Mouse (Mus musculus): Measurements from ENCODE around the gene Gm10322.

Gm10322 gene

DNA sequence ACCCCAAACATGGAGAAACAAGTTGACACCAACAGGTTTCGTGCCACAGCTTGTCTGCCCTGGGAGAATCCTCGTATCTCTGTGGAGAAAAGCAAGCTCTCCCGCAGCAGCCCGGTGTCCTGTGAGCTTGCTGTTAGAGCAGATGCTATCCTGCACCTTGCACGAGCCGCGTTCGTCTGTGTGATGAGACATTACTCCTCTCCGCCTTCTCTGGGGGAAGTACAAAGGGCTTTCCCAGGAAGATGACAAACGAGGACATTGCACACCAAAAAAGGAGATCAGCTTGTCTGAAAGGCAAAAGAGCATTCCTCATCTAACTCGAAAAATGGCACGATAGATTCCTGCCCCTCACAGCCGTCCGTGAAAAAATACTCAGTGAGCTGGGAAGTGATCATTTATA is 13.0 kb upstream of the Gm10322 start:
- peak; percentile 41 for DNase-seq

GRCm38 (mm10) chr10:59603843-59604242 is 12.0 kb upstream of the Gm10322 start:
- DNase-seq, result no peak

DNA sequence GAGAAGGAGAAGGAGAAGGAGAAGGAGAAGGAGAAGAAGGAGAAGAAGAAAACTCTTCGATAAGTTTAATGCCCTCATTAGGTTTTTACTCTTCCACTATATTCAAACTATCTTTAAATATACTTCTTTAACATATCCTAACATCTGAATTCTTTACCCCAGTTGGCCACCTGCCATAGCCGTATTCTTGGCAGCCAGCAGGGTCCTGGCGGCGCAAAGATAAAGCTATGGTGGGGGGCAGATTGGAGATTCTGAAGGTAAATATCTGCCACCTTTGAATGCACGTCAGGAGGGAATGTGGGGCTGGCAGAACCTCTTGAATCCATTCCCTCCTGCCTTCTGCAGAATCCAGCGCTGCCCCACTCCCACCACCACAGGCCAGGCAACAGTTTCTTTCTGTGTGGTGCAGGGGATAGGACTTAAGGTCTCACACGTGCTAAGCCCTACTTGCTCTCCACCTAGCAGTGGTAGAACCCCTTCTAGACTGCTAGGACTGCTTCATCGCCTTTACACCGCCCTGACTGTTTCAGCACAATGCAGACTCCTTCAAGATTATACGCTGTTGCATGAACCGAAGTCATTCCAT is 10.9 kb upstream of the Gm10322 start:
- DNase-seq, result no peak

DNA sequence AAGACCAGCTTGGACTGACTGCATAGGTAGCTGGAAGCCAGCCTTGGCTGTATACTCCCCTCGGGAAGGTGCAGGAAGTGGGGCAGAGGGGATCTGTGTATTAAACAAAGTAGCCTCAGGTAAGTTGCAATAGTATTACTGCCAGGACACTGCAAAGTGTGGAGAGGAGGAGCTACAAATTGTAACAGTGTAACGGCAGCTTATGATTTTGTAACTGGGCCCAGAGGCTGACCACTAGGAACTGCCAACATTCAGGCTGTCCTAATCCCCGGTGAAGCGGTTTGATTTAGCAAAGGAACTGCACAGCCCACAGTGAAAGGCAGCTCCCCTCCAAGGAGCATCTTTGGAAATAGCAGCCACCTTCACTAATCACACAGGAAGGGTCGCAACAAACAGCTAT is 2.6 kb upstream of the Gm10322 start:
- DNase-seq, result no peak

DNA sequence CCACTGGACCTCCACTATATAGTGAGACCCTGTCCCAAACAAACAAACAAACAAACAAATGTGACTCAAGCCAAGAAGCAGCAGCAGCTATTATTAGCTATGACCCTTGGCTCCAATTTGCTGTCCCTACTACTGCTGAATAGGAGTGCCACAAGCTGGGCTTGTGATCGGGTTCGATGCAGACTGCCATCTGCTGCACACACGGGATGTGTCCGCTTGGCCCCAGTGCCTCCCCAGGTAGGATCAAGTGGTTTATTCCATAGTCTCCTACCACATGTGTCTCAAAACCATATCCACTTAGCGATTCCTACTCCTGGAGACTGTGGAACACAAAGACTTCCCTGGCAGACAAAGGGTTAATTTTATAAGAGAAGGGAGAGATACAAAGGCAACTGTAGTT is 1.7 kb upstream of the Gm10322 start:
- no peak for DNase-seq

DNA sequence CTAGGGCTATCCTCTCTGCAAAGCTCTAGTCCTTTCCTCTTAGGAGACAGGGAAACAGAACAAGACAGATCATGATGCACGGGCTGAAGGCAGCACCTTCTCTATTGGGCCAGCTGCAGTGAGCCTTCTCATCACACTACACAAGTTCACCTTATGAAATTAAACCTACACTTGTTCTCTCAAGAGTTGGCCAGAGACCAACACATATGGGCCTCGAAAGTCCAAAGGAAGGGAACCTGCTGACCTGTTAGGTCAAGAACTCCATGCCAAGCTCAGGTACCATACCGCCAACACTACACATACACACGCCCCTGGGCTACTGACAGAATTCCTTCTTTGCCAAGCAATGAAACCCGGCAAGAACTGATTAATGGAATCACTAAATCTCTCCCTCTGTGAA is 452 bp upstream of the Gm10322 start:
- DNase-seq, result no peak

- DNase-seq, result peak; percentile 95
Observed at GRCm38 (mm10) chr10:59616522-59616921, 659 bp downstream of the Gm10322 start, which contains the start of gene Mcu. Mcu (minus strand) TSS chr10:59616692.

DNA sequence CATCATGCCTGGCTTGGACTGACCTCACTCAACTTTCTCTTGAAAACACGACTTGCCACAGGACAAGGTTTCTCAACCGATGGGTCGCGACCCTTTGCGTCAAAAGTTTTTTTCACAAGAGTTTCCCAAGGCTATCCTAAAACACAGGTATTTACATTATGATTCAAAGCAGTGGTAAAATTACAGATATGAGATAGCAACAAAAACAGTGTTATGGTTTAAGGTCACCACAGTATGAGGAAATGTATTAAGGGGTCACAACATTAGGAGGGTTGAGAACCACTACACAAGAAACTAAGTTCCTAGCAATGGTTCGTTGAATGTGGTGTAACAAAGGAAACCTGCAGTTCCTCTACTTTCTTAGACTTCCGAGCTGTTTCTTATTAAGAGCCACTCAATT is 1.9 kb downstream of the Gm10322 start:
- DNase-seq, result no peak

GRCm38 (mm10) chr10:59621355-59621754 is 5.5 kb downstream of the Gm10322 start:
- DNase-seq, result no peak

DNA sequence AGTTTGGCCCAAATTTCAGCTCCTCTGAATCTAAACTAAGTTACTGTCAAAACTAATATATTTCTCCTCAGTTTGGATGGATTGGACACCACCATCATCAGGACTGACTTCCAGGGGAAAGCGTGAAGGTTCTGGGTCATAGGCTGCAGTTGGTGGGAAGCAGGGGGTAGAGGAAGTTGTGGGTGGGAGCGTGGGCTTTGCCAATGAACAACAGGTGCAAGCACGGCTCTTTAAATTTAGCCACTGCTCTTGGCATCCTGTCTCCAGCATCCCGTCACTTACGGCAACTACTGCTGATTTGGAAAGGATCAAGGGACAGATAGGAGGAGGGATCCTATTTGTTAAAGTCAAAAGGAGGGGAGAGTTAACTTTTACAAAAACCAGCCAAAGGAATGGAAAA is 7.6 kb downstream of the Gm10322 start:
- no peak for DNase-seq

GRCm38 (mm10) chr10:59628641-59629505 is 13.0 kb downstream of the Gm10322 start:
- DNase-seq, result no peak

DNA sequence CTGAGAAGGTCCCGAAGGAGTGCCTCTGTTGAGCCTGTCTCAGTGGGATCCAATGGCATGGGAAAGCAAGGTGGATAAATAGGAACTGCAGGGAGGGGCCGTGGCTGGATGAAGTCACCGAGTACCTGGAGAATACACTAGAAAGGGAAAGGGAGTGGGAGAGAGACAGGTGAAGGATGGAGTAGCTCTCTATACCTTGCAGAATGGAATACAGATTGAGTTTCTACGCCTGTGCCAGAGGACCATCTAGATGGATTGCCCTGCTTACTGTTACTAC is 13.6 kb downstream of the Gm10322 start:
- no peak for DNase-seq

- no peak for DNase-seq
Observed at GRCm38 (mm10) chr10:59636048-59636447, 20.2 kb downstream of the Gm10322 start.

DNA sequence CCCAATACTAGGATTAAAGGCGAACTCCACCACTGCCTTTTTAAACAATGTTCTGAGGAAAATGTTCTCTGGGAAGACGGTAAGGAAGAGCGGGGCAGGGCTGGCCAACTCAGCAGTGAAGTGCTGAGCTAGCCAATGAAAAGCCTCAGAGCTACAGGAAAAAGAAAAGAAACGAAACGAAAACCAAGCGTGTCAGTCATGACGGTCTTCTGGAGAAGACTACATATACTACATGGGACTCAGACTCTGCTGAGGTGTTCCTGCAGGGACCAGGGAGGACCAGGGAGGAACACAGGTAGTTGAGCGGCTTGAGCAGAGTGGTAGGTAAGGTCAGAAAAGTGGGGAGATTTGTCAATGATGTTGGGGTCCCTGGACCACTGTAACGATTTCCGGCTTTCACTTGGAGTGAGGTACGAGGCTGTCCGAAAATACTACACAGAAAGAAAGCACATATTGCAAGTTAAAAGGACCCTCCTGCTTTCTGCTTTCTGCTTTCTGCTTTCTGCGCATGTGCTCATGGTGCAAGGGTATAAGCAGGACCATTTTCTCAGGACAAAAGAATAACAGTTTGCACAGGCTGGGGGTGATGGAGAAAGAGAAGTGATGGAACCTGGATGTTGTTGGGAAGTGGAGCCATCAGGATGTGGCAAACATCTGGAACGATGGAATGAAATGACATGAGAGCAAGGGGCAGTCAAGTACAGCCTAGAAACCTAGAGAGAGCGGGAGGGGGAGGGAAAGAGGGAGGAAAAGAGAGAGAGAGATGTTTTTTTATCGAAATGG is 21.1 kb downstream of the Gm10322 start:
- no peak for DNase-seq

DNA sequence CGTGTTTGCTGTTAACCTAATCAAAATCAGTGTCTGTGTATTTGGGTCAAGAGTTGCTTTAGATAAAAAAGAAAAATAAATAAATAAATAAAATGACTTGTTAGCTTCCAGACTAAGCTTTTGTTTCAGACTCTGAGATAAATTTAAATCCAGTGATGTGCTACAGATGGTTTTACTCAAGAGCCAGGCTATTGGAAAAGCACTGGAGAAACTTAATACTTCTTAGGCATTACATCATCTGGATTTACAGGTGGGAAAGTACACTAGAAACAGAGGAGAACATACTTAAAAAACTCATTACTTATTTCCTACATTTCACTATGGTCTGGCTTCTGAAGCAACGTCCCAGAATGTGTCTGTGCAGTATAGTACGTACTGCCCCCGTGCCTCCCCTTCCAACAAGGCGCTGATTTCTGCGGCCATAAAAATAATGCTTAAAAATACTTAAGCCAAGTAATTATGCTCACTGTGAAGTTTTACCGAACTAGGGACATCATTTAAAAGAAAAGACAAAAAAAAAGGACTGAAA is 21.8 kb downstream of the Gm10322 start:
- no peak for DNase-seq

GRCm38 (mm10) chr10:59638576-59638975 is 22.7 kb downstream of the Gm10322 start:
- DNase-seq, result no peak

- DNase-seq, result no peak
Observed at GRCm38 (mm10) chr10:59642659-59643377, 27.0 kb downstream of the Gm10322 start.

- no peak for DNase-seq
Observed at GRCm38 (mm10) chr10:59643645-59644044, 27.8 kb downstream of the Gm10322 start.

GRCm38 (mm10) chr10:59644710-59645109 is 28.8 kb downstream of the Gm10322 start:
- DNase-seq, result no peak

DNA sequence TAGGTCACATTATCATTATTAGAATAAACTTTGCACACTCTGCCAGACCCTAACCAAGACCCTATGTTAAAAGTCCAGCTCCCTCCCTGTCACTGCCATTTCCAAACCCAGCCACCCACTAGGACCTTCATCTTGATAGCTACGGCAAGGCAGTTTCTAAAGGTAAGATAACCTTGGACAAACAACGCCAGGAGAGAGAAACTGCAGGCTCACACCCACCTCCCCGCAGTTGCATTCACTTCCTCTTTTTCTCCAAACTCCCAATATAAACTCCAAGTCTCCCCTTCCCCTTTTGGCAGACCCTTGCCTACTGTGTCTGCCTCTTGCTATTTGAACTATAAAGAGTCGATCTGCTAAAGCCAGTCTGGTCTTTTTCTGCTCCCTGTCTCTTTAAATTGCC is 29.3 kb downstream of the Gm10322 start:
- no peak for DNase-seq

DNA sequence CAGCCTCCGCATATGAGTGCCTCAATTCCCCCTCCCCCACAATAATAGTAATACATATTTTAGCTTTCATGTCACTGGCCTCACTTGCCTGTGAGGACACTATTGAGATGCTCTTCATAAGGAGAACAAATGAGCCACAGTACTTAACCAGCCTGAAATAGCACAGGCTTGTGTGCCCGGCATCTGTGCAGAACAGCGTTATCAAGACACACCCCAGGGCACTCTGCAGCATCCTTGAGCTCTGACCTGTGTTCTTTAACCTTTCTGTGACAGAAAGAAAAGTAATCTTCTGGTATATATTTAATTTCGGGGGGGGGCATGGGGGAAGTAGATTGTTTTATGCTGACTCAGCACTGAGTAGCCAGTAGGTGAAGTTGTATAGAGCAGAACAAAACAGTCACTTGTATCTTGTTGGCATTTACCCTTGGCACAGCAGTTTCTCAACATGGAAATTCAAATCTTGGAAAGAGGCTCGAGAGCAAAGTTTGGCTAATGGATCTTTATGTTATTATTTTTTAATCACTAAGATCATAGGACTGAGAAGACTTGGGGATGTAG is 31.0 kb downstream of the Gm10322 start:
- DNase-seq, result no peak

GRCm38 (mm10) chr10:59656799-59657198 is 40.9 kb downstream of the Gm10322 start:
- DNase-seq, result no peak

GRCm38 (mm10) chr10:59664765-59665164 is 48.9 kb downstream of the Gm10322 start:
- no peak for DNase-seq

Measured in right cerebral cortex, postnatal 25 days (tissue).